Mouse (Mus musculus) Muller cell, postnatal 12 days (primary cell): ENCODE results near the gene Gm13695.
"Not testable (repeated sequence)": the region's sequence is repeated elsewhere in the genome, so short reads cannot be mapped to it uniquely, and the experiment has no call there.

ENCODE experiments used
- DNase-seq: peaks from one replicate; pipeline ENCODE4 v3.0.0-alpha.2; 2015; ENCODE audit errors: inconsistent ontology term

Gene Gm13695

DNA sequence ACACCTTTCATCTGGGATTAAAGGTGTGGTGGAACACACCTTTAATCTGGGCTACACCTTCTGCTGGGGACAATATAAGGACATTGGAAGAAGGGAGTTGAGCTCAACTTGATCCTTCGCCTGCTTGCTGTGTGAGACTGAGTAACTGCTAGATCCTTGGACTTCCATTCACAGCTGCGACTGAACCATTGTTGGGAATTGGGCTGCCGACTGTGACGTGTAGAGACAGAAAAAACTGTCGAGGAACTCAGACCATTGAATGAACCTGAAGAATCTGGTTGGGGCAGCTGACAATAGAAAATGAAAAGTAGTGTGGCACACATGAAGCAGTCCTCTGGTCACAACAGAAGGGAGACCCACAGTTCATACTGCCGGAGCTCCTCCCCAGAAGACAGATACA, at the start of gene Gm13695:
Gm13695 (plus strand) TSS at position 301 of the 400 bp plus-strand sequence.
- not testable (repeated sequence) for DNase-seq

DNA sequence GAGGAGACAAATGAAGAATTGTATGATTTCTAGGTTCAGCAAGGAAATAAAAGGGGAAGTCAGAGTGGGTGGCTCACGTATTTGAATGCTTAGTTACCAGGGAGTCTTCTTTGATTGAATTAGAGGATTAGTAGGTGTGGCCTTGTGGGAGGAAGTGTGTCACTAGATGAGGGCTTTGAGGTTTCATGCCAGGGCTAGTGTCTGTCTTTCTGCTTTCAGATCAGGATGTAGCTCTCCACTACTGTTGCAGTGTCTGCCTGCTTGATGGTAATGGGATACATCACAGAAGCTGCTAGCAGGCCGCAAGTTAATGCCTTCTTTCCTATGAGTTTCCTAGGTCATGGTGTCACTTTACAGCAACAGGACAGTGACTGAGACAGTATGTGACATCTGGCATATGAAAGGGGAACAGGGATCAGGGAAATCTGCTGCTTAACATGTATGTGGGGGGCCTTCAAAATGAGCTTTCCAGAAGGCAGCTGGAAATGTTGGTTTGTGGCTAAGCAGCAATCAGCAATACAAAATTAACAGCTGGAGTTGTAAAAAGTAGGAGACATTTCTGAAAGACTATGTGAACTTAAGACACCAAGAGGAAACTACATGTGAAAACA, 37.5 kb upstream of the Gm13695 start:
- no peak for DNase-seq

DNA sequence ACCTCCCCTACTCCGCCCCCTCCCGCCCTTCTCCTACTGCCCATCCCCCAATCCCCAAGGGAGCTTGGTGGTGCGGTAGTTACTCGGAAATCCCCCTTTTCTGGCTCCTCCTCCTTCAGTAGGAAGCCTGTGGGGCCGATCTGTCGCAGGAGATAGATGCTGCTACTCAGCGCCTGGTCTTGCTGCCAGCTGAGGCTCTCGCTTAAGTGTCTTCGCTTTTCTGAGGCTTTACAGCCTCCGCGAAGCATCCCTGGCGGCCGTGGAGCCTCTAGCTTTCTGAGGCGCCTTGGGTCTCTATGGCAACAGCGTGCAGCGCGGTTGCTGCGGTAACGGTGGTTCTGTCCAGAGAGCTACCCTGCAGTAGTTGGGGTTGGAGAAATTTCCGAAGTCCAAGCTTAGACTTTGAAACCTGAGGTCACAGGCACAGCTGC, 26.2 kb upstream of the Gm13695 start, which contains the start of gene Zswim2:
Zswim2 (minus strand) TSS at position 298 of the 431 bp plus-strand sequence.
- peak; percentile 60 for DNase-seq

DNA sequence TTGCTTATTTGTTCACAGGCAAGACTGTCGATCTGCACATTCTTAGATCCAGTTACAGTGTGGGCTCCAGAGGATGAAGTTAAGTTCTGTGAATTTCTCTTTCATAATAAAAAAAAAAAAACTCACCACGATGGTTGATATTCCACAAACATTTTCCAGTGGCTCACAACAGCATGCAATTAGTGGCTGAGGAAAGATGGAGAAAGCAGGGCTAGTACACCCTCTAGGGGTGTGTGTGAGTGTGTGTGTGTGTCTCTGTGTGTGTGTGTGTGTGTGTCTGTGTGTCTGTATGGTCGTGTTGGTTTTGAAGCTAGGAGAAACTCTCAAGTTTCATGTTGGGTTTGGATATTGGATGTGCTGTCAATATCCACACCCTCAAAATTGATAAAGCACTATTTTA, 25.7 kb upstream of the Gm13695 start:
- no peak for DNase-seq

DNA sequence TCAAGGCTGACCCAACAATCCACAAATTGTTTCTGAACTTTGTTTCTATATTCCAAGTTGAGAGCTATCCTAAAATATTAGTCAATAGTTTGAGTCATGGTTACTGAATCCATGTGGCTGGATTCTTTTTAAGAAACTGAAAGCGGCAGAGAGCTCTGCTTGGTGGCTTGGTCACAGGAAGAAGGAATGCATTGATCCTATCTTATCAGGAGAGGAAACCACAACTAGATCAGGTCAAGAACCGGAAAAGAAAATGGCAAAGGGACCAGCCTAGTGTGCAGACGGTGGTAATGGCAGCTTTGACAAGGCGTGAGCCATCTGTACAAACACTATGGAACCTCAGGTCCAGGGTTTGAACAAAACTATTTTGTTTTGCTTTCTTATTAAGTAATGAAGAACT, 25.3 kb upstream of the Gm13695 start:
- DNase-seq = peak; percentile 11

DNA sequence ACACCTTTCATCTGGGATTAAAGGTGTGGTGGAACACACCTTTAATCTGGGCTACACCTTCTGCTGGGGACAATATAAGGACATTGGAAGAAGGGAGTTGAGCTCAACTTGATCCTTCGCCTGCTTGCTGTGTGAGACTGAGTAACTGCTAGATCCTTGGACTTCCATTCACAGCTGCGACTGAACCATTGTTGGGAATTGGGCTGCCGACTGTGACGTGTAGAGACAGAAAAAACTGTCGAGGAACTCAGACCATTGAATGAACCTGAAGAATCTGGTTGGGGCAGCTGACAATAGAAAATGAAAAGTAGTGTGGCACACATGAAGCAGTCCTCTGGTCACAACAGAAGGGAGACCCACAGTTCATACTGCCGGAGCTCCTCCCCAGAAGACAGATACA, 11.7 kb upstream of the Gm13695 start, which contains the start of gene Gm13698:
Gm13698 (plus strand) TSS at position 301 of the 400 bp plus-strand sequence.
- not testable (repeated sequence) for DNase-seq

DNA sequence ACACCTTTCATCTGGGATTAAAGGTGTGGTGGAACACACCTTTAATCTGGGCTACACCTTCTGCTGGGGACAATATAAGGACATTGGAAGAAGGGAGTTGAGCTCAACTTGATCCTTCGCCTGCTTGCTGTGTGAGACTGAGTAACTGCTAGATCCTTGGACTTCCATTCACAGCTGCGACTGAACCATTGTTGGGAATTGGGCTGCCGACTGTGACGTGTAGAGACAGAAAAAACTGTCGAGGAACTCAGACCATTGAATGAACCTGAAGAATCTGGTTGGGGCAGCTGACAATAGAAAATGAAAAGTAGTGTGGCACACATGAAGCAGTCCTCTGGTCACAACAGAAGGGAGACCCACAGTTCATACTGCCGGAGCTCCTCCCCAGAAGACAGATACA, 5.9 kb upstream of the Gm13695 start, which contains the start of gene Gm13693:
Gm13693 (plus strand) TSS at position 301 of the 400 bp plus-strand sequence.
- DNase-seq = not testable (repeated sequence)

DNA sequence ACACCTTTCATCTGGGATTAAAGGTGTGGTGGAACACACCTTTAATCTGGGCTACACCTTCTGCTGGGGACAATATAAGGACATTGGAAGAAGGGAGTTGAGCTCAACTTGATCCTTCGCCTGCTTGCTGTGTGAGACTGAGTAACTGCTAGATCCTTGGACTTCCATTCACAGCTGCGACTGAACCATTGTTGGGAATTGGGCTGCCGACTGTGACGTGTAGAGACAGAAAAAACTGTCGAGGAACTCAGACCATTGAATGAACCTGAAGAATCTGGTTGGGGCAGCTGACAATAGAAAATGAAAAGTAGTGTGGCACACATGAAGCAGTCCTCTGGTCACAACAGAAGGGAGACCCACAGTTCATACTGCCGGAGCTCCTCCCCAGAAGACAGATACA, 5.7 kb downstream of the Gm13695 start, which contains the start of gene Gm13696:
Gm13696 (plus strand) TSS at position 301 of the 400 bp plus-strand sequence.
- DNase-seq = not testable (repeated sequence)

DNA sequence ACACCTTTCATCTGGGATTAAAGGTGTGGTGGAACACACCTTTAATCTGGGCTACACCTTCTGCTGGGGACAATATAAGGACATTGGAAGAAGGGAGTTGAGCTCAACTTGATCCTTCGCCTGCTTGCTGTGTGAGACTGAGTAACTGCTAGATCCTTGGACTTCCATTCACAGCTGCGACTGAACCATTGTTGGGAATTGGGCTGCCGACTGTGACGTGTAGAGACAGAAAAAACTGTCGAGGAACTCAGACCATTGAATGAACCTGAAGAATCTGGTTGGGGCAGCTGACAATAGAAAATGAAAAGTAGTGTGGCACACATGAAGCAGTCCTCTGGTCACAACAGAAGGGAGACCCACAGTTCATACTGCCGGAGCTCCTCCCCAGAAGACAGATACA, 11.5 kb downstream of the Gm13695 start, which contains the start of gene Gm13694:
Gm13694 (plus strand) TSS at position 301 of the 400 bp plus-strand sequence.
- DNase-seq = not testable (repeated sequence)

- not testable (repeated sequence) for DNase-seq
Measured at GRCm38 (mm10) chr2:83984443-83984842, 17.3 kb downstream of the Gm13695 start, which contains the start of gene Gm13697. Gene Gm13697 (plus strand): TSS chr2:83984743.

- DNase-seq = not testable (repeated sequence)
Measured at GRCm38 (mm10) chr2:83990253-83990652, 23.1 kb downstream of the Gm13695 start, which contains the start of gene Gm13691. Gene Gm13691 (plus strand): TSS chr2:83990553.

DNA sequence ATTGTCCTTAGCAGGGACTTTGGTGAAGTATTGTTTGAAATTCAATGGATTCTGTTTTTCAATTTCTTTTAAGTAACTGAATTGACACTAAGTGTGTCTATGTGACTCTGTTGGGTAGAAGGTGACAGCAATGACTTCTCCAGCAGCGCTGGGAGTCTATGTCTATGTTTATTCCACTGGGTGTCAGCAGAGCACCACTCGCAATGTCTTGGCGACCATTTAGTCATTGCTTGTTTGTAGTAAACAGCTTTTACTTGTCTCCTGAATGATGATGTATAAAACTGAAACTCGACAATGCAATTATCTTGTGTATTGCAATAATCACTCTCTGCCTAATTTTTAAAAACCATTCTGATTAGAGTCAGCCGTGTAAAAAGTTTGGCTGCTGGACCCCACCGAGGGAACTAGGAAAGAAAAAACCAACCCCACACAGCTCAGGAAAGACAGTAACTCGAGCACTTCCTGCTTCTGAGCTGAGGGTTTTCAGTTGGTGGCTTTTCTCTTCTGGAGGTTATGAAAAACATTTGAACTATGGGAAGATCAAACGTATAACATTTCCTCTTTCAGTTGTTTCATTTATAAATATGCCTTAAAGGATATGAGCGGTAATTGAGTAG, 26.6 kb downstream of the Gm13695 start:
- not testable (repeated sequence) for DNase-seq

- DNase-seq = not testable (repeated sequence)
Measured at GRCm38 (mm10) chr2:83994526-83994925, 27.4 kb downstream of the Gm13695 start.

DNA sequence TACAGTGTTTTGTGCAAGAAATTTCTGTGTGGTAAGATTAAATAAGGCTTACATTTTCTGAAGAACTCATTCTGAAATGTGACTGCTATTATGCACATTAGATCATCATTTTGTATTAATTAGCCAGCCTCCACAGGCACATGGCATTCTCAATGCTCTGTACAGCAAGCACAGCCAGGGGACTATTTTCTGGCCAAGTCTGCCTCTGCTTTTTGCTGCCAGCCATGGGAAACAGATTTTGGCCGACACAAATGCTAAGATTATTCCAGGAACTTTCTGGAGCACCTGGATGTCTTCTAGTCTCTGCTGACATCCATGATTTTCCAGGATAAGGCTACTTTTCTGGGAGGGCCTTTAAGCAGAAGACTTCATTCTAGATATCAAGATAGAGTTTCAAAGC, 41.8 kb downstream of the Gm13695 start:
- no peak for DNase-seq

GRCm38 (mm10) chr2:84009818-84010217, 42.7 kb downstream of the Gm13695 start:
- DNase-seq = no peak

- no peak for DNase-seq
Measured at GRCm38 (mm10) chr2:84014572-84014971, 47.5 kb downstream of the Gm13695 start.

- DNase-seq = not testable (repeated sequence)
Measured at GRCm38 (mm10) chr2:84016291-84016690, 49.2 kb downstream of the Gm13695 start.

- peak; percentile 16 for DNase-seq
Measured at GRCm38 (mm10) chr2:84018330-84018729, 51.2 kb downstream of the Gm13695 start.
